Comparison of ENCODE assay signal across 8 mouse cellular contexts in genomic region chr5:135015497-135015896, GRCm38 (mm10). TPM values are rescaled to one million over a fixed set of nuclear protein-coding genes. Genes with fewer than 3 reads are reported as not detected.
DNase-seq lines count a peak whose midpoint lies in the region; ATAC-seq and TF ChIP-seq lines count a peak whose summit lies in the region.
"Had no signal": no experiment of that assay in that cellular context is flagged by ENCODE, and none has a peak within 500 bp of the region (broad histone marks: within the 10 kb centered on the region; RNA-seq: fewer than 3 reads in every experiment).

No protein-coding gene starts in this region.

- no peak overlapping the region for H3K4me3 ChIP-seq in forebrain, embryonic 15.5 days
- no peak overlapping the region for H3K4me3 ChIP-seq in left cerebral cortex, adult 2 months
- no peak overlapping the region for H3K4me3 ChIP-seq in midbrain, embryonic 13.5 days (replicated peaks)
- H3K4me3 ChIP-seq: liver, embryonic 15.5 days had no signal

- peaks cover 13% of the 10 kb centered on the region for H3K4me1 ChIP-seq in forebrain, embryonic 15.5 days
- H3K4me1 ChIP-seq in midbrain, embryonic 13.5 days (replicated peaks): peaks cover 24% of the 10 kb centered on the region

- no peak overlapping the region for H3K4me2 ChIP-seq in forebrain, embryonic 15.5 days (replicated peaks)
- no peak overlapping the region for H3K4me2 ChIP-seq in midbrain, embryonic 13.5 days (replicated peaks)
- H3K4me2 ChIP-seq: liver, embryonic 15.5 days had no signal

- H3K9me3 ChIP-seq in forebrain, embryonic 15.5 days: no peaks in the 10 kb centered on the region
- no peaks in the 10 kb centered on the region for H3K9me3 ChIP-seq in midbrain, embryonic 13.5 days
- H3K9me3 ChIP-seq: liver, embryonic 15.5 days had no signal

- H3K27ac ChIP-seq in forebrain, embryonic 15.5 days (replicated peaks): no peak overlapping the region
- H3K27ac ChIP-seq in left cerebral cortex, adult 2 months: no peak overlapping the region
- no peak overlapping the region for H3K27ac ChIP-seq in midbrain, embryonic 13.5 days
- H3K27ac ChIP-seq: liver, embryonic 15.5 days had no signal

- DNase-seq in NIH3T3 (ENCODE audit: low read depth): peak; percentile 91
- peak; percentile 86 to 93 for DNase-seq in left cerebral cortex, adult 2 months (ENCODE audit: extremely low spot score in 1 of 2, low spot score in 2 of 2)
- peak; percentile 71 to 83 for DNase-seq in spleen, postnatal 14 days (ENCODE audit: low spot score in 2 of 2)

- TF ChIP-seq CTCF in left cerebral cortex, adult 2 months (IDR thresholded peaks at IDR 0.05): no peak; the same call in none of the 2 replicates

- no peak overlapping the region for H3K9ac ChIP-seq in forebrain, embryonic 15.5 days (replicated peaks)
- no peak overlapping the region for H3K9ac ChIP-seq in midbrain, embryonic 13.5 days (replicated peaks)
- H3K9ac ChIP-seq: liver, embryonic 15.5 days had no signal

- H3K27me3 ChIP-seq in forebrain, embryonic 15.5 days: no peaks in the 10 kb centered on the region; the same call in 1 of the 2 replicates
- H3K27me3 ChIP-seq in midbrain, embryonic 13.5 days: peaks cover 19% of the 10 kb centered on the region

- 14% methylated on average over 7 of the region's 7 CpGs for WGBS in forebrain, embryonic 15.5 days
- 14% methylated on average over 7 of the region's 7 CpGs for WGBS in midbrain, embryonic 13.5 days

- intact Hi-C loops in left cerebral cortex, adult 2 months (cut with DNase I): loop anchor here (5.0 to 10.0 kb wide), 2 partner anchors 47 to 269 kb away; partner anchors contain the start of genes Bud23 and Dnajc30

- ATAC-seq in cerebellum, adult (ENCODE audit: insufficient number of reproducible peaks, low FRiP score, low TSS enrichment): peak; percentile 45; the same call in 1 of the 2 replicates
- 0 out of 2 replicates have a peak, but pooled peaks have one; percentile 26 for ATAC-seq in forebrain, embryonic 15.5 days (replicated peaks)
- ATAC-seq in hematopoietic stem cell, adult 5-6 weeks (replicated peaks in 1 of 2; ENCODE audit: insufficient read depth in 1 of 2, low FRiP score in 2 of 2, low TSS enrichment in 1 of 2, low read depth in 1 of 2, poor library complexity in 2 of 2, severe bottlenecking in 2 of 2): peak; percentile 71 to 85
- ATAC-seq in midbrain, embryonic 13.5 days: 0 out of 2 replicates have a peak, but pooled peaks have one; percentile 22

- no peaks in the 10 kb centered on the region for H3K36me3 ChIP-seq in forebrain, embryonic 15.5 days
- no peaks in the 10 kb centered on the region for H3K36me3 ChIP-seq in midbrain, embryonic 13.5 days
- H3K36me3 ChIP-seq: liver, embryonic 15.5 days had no signal

RNA-seq across cellular contexts. Expression of gene Abhd11, which starts 6.5 kb away (rescaled TPM):
- 69.5 and 70.3 TPM in 2 replicates for polyA plus RNA-seq in forebrain, embryonic 15.5 days (2015; fragmentation: Nextera tagmentation; extraction: Ambion mirVana)
- 27.1 and 41.0 TPM in 2 replicates for total RNA-seq in hematopoietic stem cell, adult 5-6 weeks (2017)
- total RNA-seq in left cerebral cortex, adult 2 months (2021): 10 to 100 TPM; 31.3 to 39.3 TPM
- polyA plus RNA-seq in midbrain, embryonic 13.5 days (2015; fragmentation: Nextera tagmentation; extraction: Ambion mirVana): 50.7 and 51.2 TPM in 2 replicates

RNA-seq across cellular contexts. Expression of gene Stx1a, which starts 7.8 kb away (rescaled TPM):
- polyA plus RNA-seq in forebrain, embryonic 15.5 days (2015; fragmentation: Nextera tagmentation; extraction: Ambion mirVana): 78.6 and 78.9 TPM in 2 replicates
- not detected in 2 replicates for total RNA-seq in hematopoietic stem cell, adult 5-6 weeks (2017)
- total RNA-seq in left cerebral cortex, adult 2 months (2021): 100 to 1,000 TPM; 340 to 346 TPM
- 63.4 and 69.7 TPM in 2 replicates for polyA plus RNA-seq in midbrain, embryonic 13.5 days (2015; fragmentation: Nextera tagmentation; extraction: Ambion mirVana)

RNA-seq across cellular contexts. Expression of gene Cldn3, which starts 29.5 kb away (rescaled TPM):
- polyA plus RNA-seq in forebrain, embryonic 15.5 days (2015; fragmentation: Nextera tagmentation; extraction: Ambion mirVana): 12.3 and 12.7 TPM in 2 replicates
- not detected in 2 replicates for total RNA-seq in hematopoietic stem cell, adult 5-6 weeks (2017)
- under 1 TPM; 0.81 to 0.82 TPM for total RNA-seq in left cerebral cortex, adult 2 months (2021)
- polyA plus RNA-seq in midbrain, embryonic 13.5 days (2015; fragmentation: Nextera tagmentation; extraction: Ambion mirVana): 1.7 and 1.8 TPM in 2 replicates

RNA-seq across cellular contexts. Expression of gene Dnajc30, which starts 48.5 kb away (rescaled TPM):
- 34.6 and 39.8 TPM in 2 replicates for polyA plus RNA-seq in forebrain, embryonic 15.5 days (2015; fragmentation: Nextera tagmentation; extraction: Ambion mirVana)
- total RNA-seq in hematopoietic stem cell, adult 5-6 weeks (2017): 4.2 and 7.8 TPM in 2 replicates
- 10 to 100 TPM; 38.6 to 41.7 TPM for total RNA-seq in left cerebral cortex, adult 2 months (2021)
- 40.4 and 41.3 TPM in 2 replicates for polyA plus RNA-seq in midbrain, embryonic 13.5 days (2015; fragmentation: Nextera tagmentation; extraction: Ambion mirVana)

RNA-seq across cellular contexts. Expression of gene Bud23, which starts 49.3 kb away (rescaled TPM):
- polyA plus RNA-seq in forebrain, embryonic 15.5 days (2015; fragmentation: Nextera tagmentation; extraction: Ambion mirVana): 89.0 and 92.8 TPM in 2 replicates
- 28.5 and 51.7 TPM in 2 replicates for total RNA-seq in hematopoietic stem cell, adult 5-6 weeks (2017)
- total RNA-seq in left cerebral cortex, adult 2 months (2021): 10 to 100 TPM; 53.4 to 57.3 TPM
- polyA plus RNA-seq in midbrain, embryonic 13.5 days (2015; fragmentation: Nextera tagmentation; extraction: Ambion mirVana): 89.8 and 103 TPM in 2 replicates

Comparison
In these comparisons a context has a peak if more than half of its experiments do, and no peak if none do; other contexts are left out.
1. ATAC-seq: peak in every context shown above with its lines; median percentile 78 in hematopoietic stem cell, adult 5-6 weeks; 45 in cerebellum, adult; 26 in forebrain, embryonic 15.5 days; 22 in midbrain, embryonic 13.5 days.
2. RNA of gene Stx1a, which starts 7.8 kb away (total RNA-seq): 340 to 346 TPM in left cerebral cortex, adult 2 months; not detected in hematopoietic stem cell, adult 5-6 weeks; every median in the first group is over 100 times any median in the second.
3. Peak in every context shown above with its lines, with median percentiles within 50 percentile points of each other: DNase-seq.